Mouse (Mus musculus): Measurements from ENCODE around the gene Gm4201. TPM values are rescaled to one million over a fixed set of nuclear protein-coding genes. Genes with fewer than 3 reads are reported as not detected.

The Gm4201 gene
- polyA plus RNA-seq (2012; rRNA removed): not detected in 2 replicates

GRCm38 (mm10) chr7:22565243-22565642, at the start of gene Gm4201:
Gene Gm4201 (minus strand): TSS chr7:22565343.

GRCm38 (mm10) chr7:22588027-22588426, 22.9 kb upstream of the Gm4201 start, which contains the start of gene Gm4565:
Gene Gm4565 (minus strand): TSS chr7:22588127.

GRCm38 (mm10) chr7:22534787-22535186, 30.4 kb downstream of the Gm4201 start, which contains the start of gene Gm8677:
Gene Gm8677 (minus strand): TSS chr7:22534887.

GRCm38 (mm10) chr7:22522667-22523066, 42.5 kb downstream of the Gm4201 start, which contains the start of gene Vmn1r152:
Gene Vmn1r152 (plus strand): TSS chr7:22522967.

Other genes starting within 250 kb of the Gm4201 start
- not detected in 2 replicates for gene Gm4187, start 235.6 kb downstream of the Gm4201 start, polyA plus RNA-seq (2012; rRNA removed)
- gene Gm8660, start 194.3 kb downstream of the Gm4201 start, polyA plus RNA-seq (2012; rRNA removed): not detected in 2 replicates
- gene Vmn1r148, start 151.8 kb downstream of the Gm4201 start, polyA plus RNA-seq (2012; rRNA removed): not detected in 2 replicates
- gene Vmn1r149, start 127.1 kb downstream of the Gm4201 start, polyA plus RNA-seq (2012; rRNA removed): not detected in 2 replicates
- not detected in 2 replicates for gene Gm10665, start 101.3 kb downstream of the Gm4201 start, polyA plus RNA-seq (2012; rRNA removed)
- not detected in 2 replicates for gene Vmn1r151, start 65.7 kb downstream of the Gm4201 start, polyA plus RNA-seq (2012; rRNA removed)
- gene Vmn1r152, start 42.4 kb downstream of the Gm4201 start, polyA plus RNA-seq (2012; rRNA removed): not detected in 2 replicates
- not detected in 2 replicates for gene Gm8677, start 30.5 kb downstream of the Gm4201 start, polyA plus RNA-seq (2012; rRNA removed)
- not detected in 2 replicates for gene Gm4565, start 22.8 kb upstream of the Gm4201 start, polyA plus RNA-seq (2012; rRNA removed)
- not detected in 2 replicates for gene Vmn1r155, start 92.7 kb upstream of the Gm4201 start, polyA plus RNA-seq (2012; rRNA removed)
- gene Gm8693, start 127.0 kb upstream of the Gm4201 start, polyA plus RNA-seq (2012; rRNA removed): not detected in 2 replicates
- gene Gm4567, start 154.4 kb upstream of the Gm4201 start, polyA plus RNA-seq (2012; rRNA removed): not detected in 2 replicates
- not detected in 2 replicates for gene Vmn1r157, start 196.4 kb upstream of the Gm4201 start, polyA plus RNA-seq (2012; rRNA removed)
- not detected in 2 replicates for gene Vmn1r158, start 225.4 kb upstream of the Gm4201 start, polyA plus RNA-seq (2012; rRNA removed)

Data from liver, embryonic 18 days (tissue).